Comparison of ENCODE assay signal across 8 mouse cellular contexts in genomic region chr11:109439829-109440340, GRCm38 (mm10). TPM values are rescaled to one million over a fixed set of nuclear protein-coding genes. Genes with fewer than 3 reads are reported as not detected.
DNase-seq lines count a peak whose midpoint lies in the region; ATAC-seq lines count a peak whose summit lies in the region.

No protein-coding gene starts in this region.

- peaks cover 16% of the 10 kb centered on the region for H3K27me3 ChIP-seq in hindbrain, embryonic 13.5 days

- peak; percentile 95 for DNase-seq in NIH3T3 (ENCODE audit: low read depth)
- peak; percentile 71 to 75 for DNase-seq in cerebellum, postnatal 25 days
- peak; percentile 14 to 33 for DNase-seq in frontal cortex, postnatal 25 days (ENCODE audit: low spot score in 2 of 2)
- DNase-seq in layer of hippocampus, postnatal 25 days (ENCODE audit: extremely low spot score in 1 of 2, low spot score in 1 of 2) = peak; percentile 47 to 49
- DNase-seq in lung, postnatal 14 days = peak; percentile 79
- DNase-seq in ovary, postnatal 14 days (ENCODE audit: low spot score) = peak; percentile 58
- peak; percentile 83 for DNase-seq in thymus, postnatal 0 days (ENCODE audit: low spot score)

- H3K27ac ChIP-seq in hindbrain, embryonic 13.5 days = no peak overlapping the region

- peak overlapping the region; percentile 44 for H3K4me3 ChIP-seq in hindbrain, embryonic 13.5 days

- peak overlapping the region; percentile 70 for H3K4me2 ChIP-seq in hindbrain, embryonic 13.5 days

- no peaks in the 10 kb centered on the region for H3K9me3 ChIP-seq in hindbrain, embryonic 13.5 days

- ATAC-seq in hindbrain, embryonic 13.5 days (ENCODE audit: low FRiP score) = peak; percentile 60; the same call in 1 of the 2 replicates

- peaks cover 35% of the 10 kb centered on the region for H3K36me3 ChIP-seq in hindbrain, embryonic 13.5 days

- 2% methylated on average over 32 of the region's 32 CpGs for WGBS in hindbrain, embryonic 13.5 days

- peaks cover 13% of the 10 kb centered on the region for H3K4me1 ChIP-seq in hindbrain, embryonic 13.5 days (replicated peaks)

- H3K9ac ChIP-seq in hindbrain, embryonic 13.5 days = peak overlapping the region; percentile 66

RNA-seq across cellular contexts. Expression of gene Amz2, which starts 14.1 kb away (rescaled TPM):
- polyA plus RNA-seq in hindbrain, embryonic 13.5 days (2015; fragmentation: Nextera tagmentation; extraction: Ambion mirVana) = 54.8 and 57.0 TPM in 2 replicates
- total RNA-seq in layer of hippocampus, postnatal 25 days (2021) = 10 to 100 TPM; 57.3 to 63.2 TPM
- 59.4 and 60.0 TPM in 2 replicates for polyA plus RNA-seq in thymus, postnatal 0 days (2015; fragmentation: Nextera tagmentation; extraction: Ambion mirVana)

RNA-seq across cellular contexts. Expression of gene 9930022D16Rik, which starts 26.2 kb away (rescaled TPM):
- polyA plus RNA-seq in hindbrain, embryonic 13.5 days (2015; fragmentation: Nextera tagmentation; extraction: Ambion mirVana) = not detected in 2 replicates
- total RNA-seq in layer of hippocampus, postnatal 25 days (2021) = not detected
- 0.08 and 0.12 TPM in 2 replicates for polyA plus RNA-seq in thymus, postnatal 0 days (2015; fragmentation: Nextera tagmentation; extraction: Ambion mirVana)

RNA-seq across cellular contexts. Expression of gene Arsg, which starts 33.3 kb away (rescaled TPM):
- 5.0 and 8.9 TPM in 2 replicates for polyA plus RNA-seq in hindbrain, embryonic 13.5 days (2015; fragmentation: Nextera tagmentation; extraction: Ambion mirVana)
- 10 to 100 TPM; 11.4 to 12.3 TPM for total RNA-seq in layer of hippocampus, postnatal 25 days (2021)
- 2.3 and 2.4 TPM in 2 replicates for polyA plus RNA-seq in thymus, postnatal 0 days (2015; fragmentation: Nextera tagmentation; extraction: Ambion mirVana)

RNA-seq across cellular contexts. Expression of gene Slc16a6, which starts 33.5 kb away (rescaled TPM):
- polyA plus RNA-seq in hindbrain, embryonic 13.5 days (2015; fragmentation: Nextera tagmentation; extraction: Ambion mirVana) = 4.1 and 6.3 TPM in 2 replicates
- total RNA-seq in layer of hippocampus, postnatal 25 days (2021) = 10 to 100 TPM in 1 of 2 experiments, 1 to 10 TPM in 1; 7.7 to 11.4 TPM
- polyA plus RNA-seq in thymus, postnatal 0 days (2015; fragmentation: Nextera tagmentation; extraction: Ambion mirVana) = 14.4 TPM in 2 replicates

Comparison
In these comparisons a context has a peak if more than half of its experiments do, and no peak if none do; other contexts are left out.
1. DNase-seq: peak in every context shown above with its lines; median percentile 95 in NIH3T3; 83 in thymus, postnatal 0 days; 79 in lung, postnatal 14 days; 73 in cerebellum, postnatal 25 days; 58 in ovary, postnatal 14 days; 48 in layer of hippocampus, postnatal 25 days; 24 in frontal cortex, postnatal 25 days.